Mouse (Mus musculus): ENCODE data around the gene Gucy1b1. TPM values are rescaled to one million over a fixed set of nuclear protein-coding genes. Genes with fewer than 3 reads are reported as not detected.

Gucy1b1 gene
- polyA plus RNA-seq (2021; fragmentation: Nextera tagmentation) = 40.8 and 48.7 TPM in 2 replicates
- long read RNA-seq, experiment 1, transcript Gucy1b1-201 (14 exons, 3,223 nt) = major isoform, 230 of 289 reads
- long read RNA-seq, experiment 1, partial matches to known transcripts = 43 of 289 reads
- long read RNA-seq, experiment 1, other reads (novel, unspliced or antisense) = 10 of 289 reads
- long read RNA-seq, experiment 2, transcript Gucy1b1-201 (14 exons, 3,223 nt) = major isoform, 7 of 82 reads
- long read RNA-seq, experiment 2, partial matches to known transcripts = 65 of 82 reads
- long read RNA-seq, experiment 2, other reads (novel, unspliced or antisense) = 9 of 82 reads

GRCm38 (mm10) chr3:82074201-82074851 is at the start of gene Gucy1b1:
TSS of gene Gucy1b1 (minus strand) at chr3:82074689.

Other genes starting within 250 kb of the Gucy1b1 start
- 24.2 and 29.6 TPM in 2 replicates for gene Ctso, start 142.1 kb downstream of the Gucy1b1 start, polyA plus RNA-seq (2021; fragmentation: Nextera tagmentation)
- 0.74 and 1.2 TPM in 2 replicates for gene Tdo2, start 98.5 kb downstream of the Gucy1b1 start, polyA plus RNA-seq (2021; fragmentation: Nextera tagmentation)
- not detected in 2 replicates for gene Asic5, start 92.4 kb downstream of the Gucy1b1 start, polyA plus RNA-seq (2021; fragmentation: Nextera tagmentation)
- gene Gucy1a1, start 71.1 kb upstream of the Gucy1b1 start, polyA plus RNA-seq (2021; fragmentation: Nextera tagmentation) = 37.0 and 61.2 TPM in 2 replicates